Mouse (Mus musculus): ENCODE data around the gene Ccdc151. TPM values are rescaled to one million over a fixed set of nuclear protein-coding genes. Genes with fewer than 3 reads are reported as not detected.

Gene Ccdc151
- polyA plus RNA-seq, 1 experiment from 2014 or later = 3.2 TPM

DNA sequence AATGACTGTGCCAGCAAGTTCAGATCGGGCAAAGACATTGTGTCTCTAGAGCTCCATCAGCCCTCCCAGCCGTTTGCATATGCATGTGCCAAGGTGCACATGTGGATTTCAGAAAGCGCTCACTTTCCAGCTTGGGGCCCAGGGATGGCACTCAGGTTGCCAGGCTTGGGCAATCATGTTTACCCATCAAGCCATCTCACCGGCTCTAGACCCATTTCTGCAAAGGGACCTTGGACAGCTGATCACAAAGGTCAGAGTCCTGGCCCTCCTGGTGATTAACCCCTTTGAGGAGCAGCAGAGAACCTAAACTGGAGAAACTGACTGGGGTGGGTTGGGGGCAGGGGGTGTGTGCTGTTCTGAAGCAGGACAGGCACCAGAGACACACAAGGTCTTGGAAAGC, 10.2 kb downstream of the Ccdc151 start:
- no peak for ATAC-seq (ENCODE audit: low read depth)
- peaks cover 56% of the 10 kb centered on the region for H3K27me3 ChIP-seq
- 86% methylated on average over 4 of the region's 4 CpGs for WGBS
- H3K9me3 ChIP-seq = no peaks in the 10 kb centered on the region
- no peak overlapping the region for H3K9ac ChIP-seq
- peaks cover 28% of the 10 kb centered on the region for H3K4me1 ChIP-seq (replicated peaks)
- no peak overlapping the region for H3K27ac ChIP-seq (replicated peaks)
- H3K36me3 ChIP-seq = no peaks in the 10 kb centered on the region
- H3K4me3 ChIP-seq = no peak overlapping the region
- H3K4me2 ChIP-seq = no peak overlapping the region

- peaks cover 28% of the 10 kb centered on the region for H3K4me1 ChIP-seq (replicated peaks)
- H3K4me3 ChIP-seq = peak within 1 kb of the TSS; percentile 32
- H3K9me3 ChIP-seq = no peaks in the 10 kb centered on the region
- H3K36me3 ChIP-seq = no peaks in the 10 kb centered on the region
- peaks cover 68% of the 10 kb centered on the region for H3K27me3 ChIP-seq
- peak within 1 kb of the TSS; percentile 60 for H3K9ac ChIP-seq
- peak; percentile 62 for ATAC-seq (ENCODE audit: low read depth)
- H3K4me2 ChIP-seq = peak within 1 kb of the TSS; percentile 64
- H3K27ac ChIP-seq (replicated peaks) = no peak within 1 kb of the TSS
- under 1% methylated on average over 41 of the region's 42 CpGs for WGBS
These were observed 13.0 kb downstream of the Ccdc151 start, which contains the start of gene Rgl3 for GRCm38 (mm10) chr9:21989230-21990110. Gene Rgl3 (minus strand): TSS chr9:21989446.

GRCm38 (mm10) chr9:21988421-21989101, 13.9 kb downstream of the Ccdc151 start:
- peaks cover 68% of the 10 kb centered on the region for H3K27me3 ChIP-seq
- peak overlapping the region; percentile 64 for H3K4me2 ChIP-seq
- H3K4me3 ChIP-seq = peak overlapping the region; percentile 32
- ATAC-seq (ENCODE audit: low read depth) = 0 out of 2 replicates have a peak, but pooled peaks have one; percentile 20
- H3K36me3 ChIP-seq = no peaks in the 10 kb centered on the region
- WGBS = under 1% methylated on average over 32 of the region's 32 CpGs
- no peak overlapping the region for H3K27ac ChIP-seq (replicated peaks)
- peak overlapping the region; percentile 60 for H3K9ac ChIP-seq
- H3K9me3 ChIP-seq = no peaks in the 10 kb centered on the region
- H3K4me1 ChIP-seq (replicated peaks) = peaks cover 28% of the 10 kb centered on the region

DNA sequence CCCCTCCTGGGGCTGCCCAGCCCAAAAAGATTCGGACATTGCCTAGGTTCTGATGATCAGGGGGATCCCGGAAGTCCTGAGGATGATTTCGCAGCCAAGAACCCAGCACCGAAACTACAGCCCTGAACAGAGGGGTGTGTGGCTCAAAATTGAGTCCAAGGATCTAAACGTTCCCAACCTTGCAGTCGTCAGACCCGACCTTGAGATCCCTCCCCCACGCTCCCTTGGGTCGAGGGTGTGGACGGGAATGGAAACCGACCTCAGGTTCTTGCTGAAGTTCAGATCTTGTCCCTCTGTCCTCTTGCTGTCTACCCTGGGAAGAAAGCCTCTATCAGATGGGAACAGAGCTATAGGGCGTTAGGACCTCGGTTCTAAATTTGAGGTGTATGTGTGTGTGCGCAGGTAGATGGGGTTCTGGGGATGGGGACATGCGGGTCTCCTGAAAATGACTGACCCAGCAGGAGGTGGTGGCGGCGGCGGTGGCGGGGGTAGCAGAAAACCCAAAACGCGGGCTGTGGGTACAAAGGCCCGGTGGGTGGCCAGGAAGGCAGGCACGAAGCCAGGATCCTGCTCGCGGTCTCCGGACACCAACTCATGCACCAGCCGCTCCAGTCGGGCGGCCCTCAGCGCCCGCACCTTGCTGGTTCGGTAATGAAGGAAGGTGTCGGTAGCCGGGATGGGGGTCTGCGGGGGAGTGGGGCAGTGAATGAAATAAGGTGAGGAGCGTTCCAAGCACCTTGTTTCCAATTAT, 14.7 kb downstream of the Ccdc151 start:
- Histone ChIP-seq H3K4me2 (peak overlapping the region; percentile 64), H3K9ac (peak overlapping the region; percentile 60; the same call in 1 of the 2 replicates), H3K4me3 (peak overlapping the region; percentile 32), H3K36me3 (no peaks in the 10 kb centered on the region), H3K4me1 (replicated peaks) (peaks cover 28% of the 10 kb centered on the region), H3K27me3 (peaks cover 68% of the 10 kb centered on the region), H3K9me3 (no peaks in the 10 kb centered on the region), H3K27ac (replicated peaks) (no peak overlapping the region)
- ATAC-seq (ENCODE audit: low read depth) = no peak
- 9% methylated on average over 36 of the region's 36 CpGs for WGBS

DNA sequence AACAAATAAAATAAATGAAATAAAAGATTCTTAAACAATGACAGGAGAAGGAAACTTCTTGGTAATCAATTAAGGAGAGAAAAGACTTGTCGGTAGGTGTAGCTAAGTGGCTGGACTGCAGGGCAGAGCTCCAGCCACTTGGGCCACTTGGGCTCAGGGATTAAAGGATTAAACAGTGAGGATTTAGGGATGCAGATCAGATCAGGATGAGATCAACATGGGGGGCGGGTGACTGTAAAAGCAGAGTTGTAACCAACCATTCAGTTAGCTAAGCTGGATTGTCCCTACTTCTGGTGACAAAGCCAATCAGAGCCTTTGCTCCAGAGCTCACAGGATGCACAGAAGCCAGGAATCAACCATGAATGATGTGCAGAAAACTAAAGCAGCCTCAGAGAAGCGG, 18.5 kb downstream of the Ccdc151 start:
- Histone ChIP-seq H3K27me3 (peaks cover 29% of the 10 kb centered on the region), H3K9ac (no peak overlapping the region), H3K4me3 (no peak overlapping the region), H3K4me1 (replicated peaks) (peaks cover 12% of the 10 kb centered on the region), H3K9me3 (no peaks in the 10 kb centered on the region), H3K36me3 (no peaks in the 10 kb centered on the region), H3K4me2 (no peak overlapping the region), H3K27ac (replicated peaks) (no peak overlapping the region)
- no peak for ATAC-seq (ENCODE audit: low read depth)
- 22% methylated on average over 3 of the region's 3 CpGs for WGBS

- no peaks in the 10 kb centered on the region for H3K27me3 ChIP-seq
- no peak overlapping the region for H3K27ac ChIP-seq (replicated peaks)
- WGBS = 88% methylated on average over 4 of the region's 4 CpGs
- H3K4me3 ChIP-seq = no peak overlapping the region
- ATAC-seq (ENCODE audit: low read depth) = no peak
- H3K36me3 ChIP-seq = no peaks in the 10 kb centered on the region
- H3K9me3 ChIP-seq = no peaks in the 10 kb centered on the region
- no peak overlapping the region for H3K4me2 ChIP-seq
- no peaks in the 10 kb centered on the region for H3K4me1 ChIP-seq (replicated peaks)
- no peak overlapping the region for H3K9ac ChIP-seq
These were observed 23.9 kb downstream of the Ccdc151 start for GRCm38 (mm10) chr9:21978398-21979128.

DNA sequence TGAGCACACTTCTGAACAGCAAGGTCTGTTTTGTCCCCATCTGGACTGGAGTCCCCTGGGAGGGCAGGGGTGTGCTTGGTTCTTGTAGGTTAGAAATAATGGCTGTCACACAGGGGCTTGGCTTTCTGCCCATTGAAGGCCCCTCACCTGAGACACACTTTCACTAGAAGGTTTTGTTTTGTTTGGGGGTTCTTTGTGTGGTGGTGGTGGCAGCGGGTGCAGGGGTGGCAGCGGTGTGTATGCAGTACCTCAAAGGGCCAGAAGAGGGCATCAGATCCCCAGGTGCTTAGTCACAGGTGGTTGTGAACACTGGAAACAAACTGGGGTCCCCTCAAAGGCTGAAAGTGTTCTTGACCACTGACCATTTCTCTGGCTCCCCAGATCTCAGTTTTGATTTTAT, 24.5 kb downstream of the Ccdc151 start:
- ATAC-seq (ENCODE audit: low read depth) = no peak
- Histone ChIP-seq H3K4me2 (no peak overlapping the region), H3K9me3 (no peaks in the 10 kb centered on the region), H3K4me1 (replicated peaks) (no peaks in the 10 kb centered on the region), H3K4me3 (no peak overlapping the region), H3K9ac (no peak overlapping the region), H3K27ac (replicated peaks) (no peak overlapping the region), H3K36me3 (no peaks in the 10 kb centered on the region), H3K27me3 (no peaks in the 10 kb centered on the region)
- WGBS = 22% methylated on average over 2 of the region's 2 CpGs

GRCm38 (mm10) chr9:21977331-21977730, 25.1 kb downstream of the Ccdc151 start:
- Histone ChIP-seq H3K27ac (replicated peaks) (no peak overlapping the region), H3K9ac (no peak overlapping the region), H3K4me3 (no peak overlapping the region), H3K9me3 (no peaks in the 10 kb centered on the region), H3K36me3 (no peaks in the 10 kb centered on the region), H3K4me1 (replicated peaks) (no peaks in the 10 kb centered on the region), H3K4me2 (no peak overlapping the region), H3K27me3 (no peaks in the 10 kb centered on the region)
- WGBS = 79% methylated on average over 5 of the region's 5 CpGs
- no peak for ATAC-seq (ENCODE audit: low read depth)

DNA sequence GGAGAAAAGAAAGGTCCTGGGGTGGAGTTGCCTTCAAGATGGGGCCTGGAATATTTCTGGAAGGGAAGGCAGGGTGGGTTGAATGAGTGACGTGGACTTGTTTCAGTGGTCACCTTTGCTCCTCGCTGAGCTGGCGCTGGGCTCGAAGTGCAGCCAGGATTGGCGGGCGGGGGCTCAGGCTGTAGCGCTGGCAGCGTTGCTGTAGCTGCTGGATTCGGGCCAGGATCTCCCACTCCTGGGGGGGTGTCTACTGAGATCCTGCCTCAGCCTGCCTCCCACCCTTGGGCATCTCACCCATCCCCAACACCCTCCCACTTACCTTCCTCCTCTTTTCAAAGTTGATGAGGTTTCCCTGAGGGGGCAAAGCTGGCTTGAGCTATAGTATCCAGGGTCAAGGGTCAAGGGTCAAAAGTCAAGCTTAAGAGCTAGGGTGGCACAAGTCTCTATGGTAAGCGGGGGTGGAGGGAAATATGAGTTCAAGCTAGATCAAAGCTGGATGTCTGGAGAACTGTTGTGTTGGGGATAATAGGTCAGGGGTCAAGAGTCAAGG, 25.7 kb downstream of the Ccdc151 start:
- Histone ChIP-seq H3K9ac (no peak overlapping the region), H3K27ac (replicated peaks) (no peak overlapping the region), H3K36me3 (no peaks in the 10 kb centered on the region), H3K4me2 (no peak overlapping the region), H3K27me3 (no peaks in the 10 kb centered on the region), H3K4me3 (no peak overlapping the region), H3K4me1 (replicated peaks) (no peaks in the 10 kb centered on the region), H3K9me3 (no peaks in the 10 kb centered on the region)
- no peak for ATAC-seq (ENCODE audit: low read depth)
- WGBS = 90% methylated on average over 10 of the region's 10 CpGs

- WGBS = 92% methylated on average over 4 of the region's 4 CpGs
- no peaks in the 10 kb centered on the region for H3K36me3 ChIP-seq
These were observed 33.1 kb downstream of the Ccdc151 start for GRCm38 (mm10) chr9:21969304-21969703.

GRCm38 (mm10) chr9:21968883-21969282, 33.6 kb downstream of the Ccdc151 start:
- Histone ChIP-seq H3K4me2 (no peak overlapping the region), H3K9me3 (no peaks in the 10 kb centered on the region), H3K36me3 (no peaks in the 10 kb centered on the region), H3K27me3 (peaks cover 8% of the 10 kb centered on the region), H3K9ac (no peak overlapping the region), H3K4me3 (no peak overlapping the region), H3K27ac (replicated peaks) (no peak overlapping the region), H3K4me1 (replicated peaks) (no peaks in the 10 kb centered on the region; the same call in 1 of the 2 replicates)
- 72% methylated on average over 6 of the region's 6 CpGs for WGBS
- ATAC-seq (ENCODE audit: low read depth) = no peak

More at GRCm38 (mm10) chr9:21969304-21969703, 33.1 kb downstream of the Ccdc151 start:
- Histone ChIP-seq H3K27me3 (peaks cover 4% of the 10 kb centered on the region), H3K9me3 (no peaks in the 10 kb centered on the region), H3K4me3 (no peak overlapping the region), H3K27ac (replicated peaks) (no peak overlapping the region), H3K4me1 (replicated peaks) (no peaks in the 10 kb centered on the region), H3K9ac (no peak overlapping the region), H3K4me2 (no peak overlapping the region)
- no peak for ATAC-seq (ENCODE audit: low read depth)
